8 mouse cellular contexts compared by ENCODE assay signal in genomic region chr4:123261721-123262401, GRCm38 (mm10). TPM values are rescaled to one million over a fixed set of nuclear protein-coding genes. Genes with fewer than 3 reads are reported as not detected.
DNase-seq lines count a peak whose midpoint lies in the region; ATAC-seq and TF ChIP-seq lines count a peak whose summit lies in the region.

Gene Pabpc4 (plus strand): TSS chr4:123262351.

- H3K4me1 ChIP-seq in neural tube, embryonic 11.5 days (ENCODE audit: control insufficient read depth, insufficient read depth, low read length) = peaks cover 7% of the 10 kb centered on the region
- H3K4me1 ChIP-seq in embryonic facial prominence, embryonic 15.5 days = no peaks in the 10 kb centered on the region
- H3K4me1 ChIP-seq in heart, embryonic 16.5 days (ENCODE audit: control insufficient read depth, insufficient read depth, low read length) = peaks cover 11% of the 10 kb centered on the region

- H3K4me2 ChIP-seq in neural tube, embryonic 11.5 days (ENCODE audit: low read depth) = no peak within 1 kb of the TSS
- no peak within 1 kb of the TSS for H3K4me2 ChIP-seq in embryonic facial prominence, embryonic 15.5 days (replicated peaks)
- H3K4me2 ChIP-seq in heart, embryonic 16.5 days (ENCODE audit: low read depth, low read length) = no peak within 1 kb of the TSS
- no peak within 1 kb of the TSS for H3K4me2 ChIP-seq in myocyte (ENCODE audit: low read depth)

- H3K27ac ChIP-seq in neural tube, embryonic 11.5 days (ENCODE audit: low read depth, low read length) = no peak within 1 kb of the TSS
- H3K27ac ChIP-seq in embryonic facial prominence, embryonic 15.5 days (replicated peaks) = no peak within 1 kb of the TSS
- H3K27ac ChIP-seq in heart, embryonic 16.5 days (ENCODE audit: low read length) = no peak within 1 kb of the TSS

- intact Hi-C loops in left cerebral cortex, postnatal 25 days (cut with DNase I) = no loop called here

- no peak for DNase-seq in neural tube, embryonic 11.5 days (ENCODE audit: low spot score)
- no peak for DNase-seq in neural tube, embryonic 10.5 days (ENCODE audit: extremely low spot score, low spot score)
- DNase-seq in left cerebral cortex, postnatal 25 days (ENCODE audit: low spot score in 2 of 2) = no peak
- DNase-seq in thymus, postnatal 36 days = no peak
- no peak for DNase-seq in adipocyte (ENCODE audit: low spot score)

- no peaks in the 10 kb centered on the region for H3K9me3 ChIP-seq in neural tube, embryonic 11.5 days (ENCODE audit: control insufficient read depth, low read length)
- H3K9me3 ChIP-seq in embryonic facial prominence, embryonic 15.5 days (replicated peaks) = no peaks in the 10 kb centered on the region
- H3K9me3 ChIP-seq in heart, embryonic 16.5 days (replicated peaks; ENCODE audit: control insufficient read depth, low read length) = no peaks in the 10 kb centered on the region

- WGBS in neural tube, embryonic 11.5 days = 83% methylated on average over 5 of the region's 5 CpGs
- WGBS in embryonic facial prominence, embryonic 15.5 days = 61% methylated on average over 5 of the region's 5 CpGs
- 61% methylated on average over 5 of the region's 5 CpGs for WGBS in heart, embryonic 16.5 days

- H3K27me3 ChIP-seq in neural tube, embryonic 11.5 days (ENCODE audit: control insufficient read depth, insufficient read depth, low read length) = no peaks in the 10 kb centered on the region
- H3K27me3 ChIP-seq in embryonic facial prominence, embryonic 15.5 days = no peaks in the 10 kb centered on the region
- H3K27me3 ChIP-seq in heart, embryonic 16.5 days (ENCODE audit: control insufficient read depth, insufficient read depth, low read length) = no peaks in the 10 kb centered on the region
- H3K27me3 ChIP-seq in myocyte (ENCODE audit: control insufficient read depth, insufficient read depth, insufficient read length) = peaks cover 8% of the 10 kb centered on the region

- H3K79me2 ChIP-seq in myocyte (ENCODE audit: control insufficient read depth, insufficient read depth) = no peaks in the 10 kb centered on the region

- no peak within 1 kb of the TSS for H3K4me3 ChIP-seq in neural tube, embryonic 11.5 days (ENCODE audit: low read depth, low read length)
- no peak within 1 kb of the TSS for H3K4me3 ChIP-seq in embryonic facial prominence, embryonic 15.5 days (replicated peaks)
- no peak within 1 kb of the TSS for H3K4me3 ChIP-seq in heart, embryonic 16.5 days (ENCODE audit: low read length)
- no peak within 1 kb of the TSS for H3K4me3 ChIP-seq in myocyte

- no peaks in the 10 kb centered on the region for H3K36me3 ChIP-seq in neural tube, embryonic 11.5 days (ENCODE audit: control insufficient read depth, insufficient read depth, low read length)
- H3K36me3 ChIP-seq in embryonic facial prominence, embryonic 15.5 days = no peaks in the 10 kb centered on the region
- no peaks in the 10 kb centered on the region for H3K36me3 ChIP-seq in heart, embryonic 16.5 days (ENCODE audit: control insufficient read depth, insufficient read depth)
- H3K36me3 ChIP-seq in myocyte (ENCODE audit: control insufficient read depth, insufficient read depth) = no peaks in the 10 kb centered on the region

- TF ChIP-seq POLR2A in myocyte (IDR thresholded peaks at IDR 0.05; ENCODE audit: insufficient read length, low read depth) = no peak

- no peak within 1 kb of the TSS for H3K9ac ChIP-seq in neural tube, embryonic 11.5 days (ENCODE audit: low read length)
- no peak within 1 kb of the TSS for H3K9ac ChIP-seq in embryonic facial prominence, embryonic 15.5 days
- H3K9ac ChIP-seq in heart, embryonic 16.5 days (ENCODE audit: low read length) = no peak within 1 kb of the TSS

- H3ac ChIP-seq in myocyte (ENCODE audit: control insufficient read depth, insufficient read length) = no peak within 1 kb of the TSS

- no peak for ATAC-seq in neural tube, embryonic 11.5 days (ENCODE audit: insufficient read depth, low FRiP score, low TSS enrichment)
- ATAC-seq in embryonic facial prominence, embryonic 15.5 days (ENCODE audit: insufficient number of reproducible peaks, low FRiP score, low TSS enrichment, low read depth) = no peak
- ATAC-seq in heart, embryonic 16.5 days (replicated peaks; ENCODE audit: extremely low read depth, insufficient read depth, low FRiP score) = no peak

TF ChIP-seq in myocyte, 11 proteins besides CTCF, POLR2A, EP300 and RAD21:
- TF ChIP-seq MYOG (IDR thresholded peaks at IDR 0.05; ENCODE audit: control insufficient read depth in 1 of 3, insufficient read depth in 1 of 3, insufficient read length in 2 of 3, low read depth in 2 of 3) = no peak
- no peak for TF ChIP-seq TCF12 (IDR thresholded peaks at IDR 0.05; ENCODE audit: insufficient read depth, poor library complexity, severe bottlenecking)

RNA-seq across cellular contexts. Expression of gene Pabpc4, which starts in this region (rescaled TPM):
- polyA plus RNA-seq in neural tube, embryonic 11.5 days (2014; fragmentation: Nextera tagmentation; extraction: Ambion mirVana) = 41.4 and 46.6 TPM in 2 replicates
- polyA plus RNA-seq in embryonic facial prominence, embryonic 15.5 days (2015; fragmentation: Nextera tagmentation; extraction: Ambion mirVana) = 37.5 and 45.0 TPM in 2 replicates
- 55.0 and 60.5 TPM in 2 replicates for polyA plus RNA-seq in heart, embryonic 16.5 days (2015; fragmentation: Nextera tagmentation; extraction: Ambion mirVana)
- total RNA-seq in left cerebral cortex, postnatal 25 days (2021) = 10 to 100 TPM; 36.8 to 40.3 TPM
- polyA plus RNA-seq in myocyte (2012; fragmentation: generic; extraction: Trizol) = 154 TPM
